Mouse (Mus musculus): ENCODE results near the gene Trappc12. TPM values are rescaled to one million over a fixed set of nuclear protein-coding genes. Genes with fewer than 3 reads are reported as not detected.

The Trappc12 gene
- polyA plus RNA-seq, 1 experiment from 2014 or later = 11.2 TPM

DNA sequence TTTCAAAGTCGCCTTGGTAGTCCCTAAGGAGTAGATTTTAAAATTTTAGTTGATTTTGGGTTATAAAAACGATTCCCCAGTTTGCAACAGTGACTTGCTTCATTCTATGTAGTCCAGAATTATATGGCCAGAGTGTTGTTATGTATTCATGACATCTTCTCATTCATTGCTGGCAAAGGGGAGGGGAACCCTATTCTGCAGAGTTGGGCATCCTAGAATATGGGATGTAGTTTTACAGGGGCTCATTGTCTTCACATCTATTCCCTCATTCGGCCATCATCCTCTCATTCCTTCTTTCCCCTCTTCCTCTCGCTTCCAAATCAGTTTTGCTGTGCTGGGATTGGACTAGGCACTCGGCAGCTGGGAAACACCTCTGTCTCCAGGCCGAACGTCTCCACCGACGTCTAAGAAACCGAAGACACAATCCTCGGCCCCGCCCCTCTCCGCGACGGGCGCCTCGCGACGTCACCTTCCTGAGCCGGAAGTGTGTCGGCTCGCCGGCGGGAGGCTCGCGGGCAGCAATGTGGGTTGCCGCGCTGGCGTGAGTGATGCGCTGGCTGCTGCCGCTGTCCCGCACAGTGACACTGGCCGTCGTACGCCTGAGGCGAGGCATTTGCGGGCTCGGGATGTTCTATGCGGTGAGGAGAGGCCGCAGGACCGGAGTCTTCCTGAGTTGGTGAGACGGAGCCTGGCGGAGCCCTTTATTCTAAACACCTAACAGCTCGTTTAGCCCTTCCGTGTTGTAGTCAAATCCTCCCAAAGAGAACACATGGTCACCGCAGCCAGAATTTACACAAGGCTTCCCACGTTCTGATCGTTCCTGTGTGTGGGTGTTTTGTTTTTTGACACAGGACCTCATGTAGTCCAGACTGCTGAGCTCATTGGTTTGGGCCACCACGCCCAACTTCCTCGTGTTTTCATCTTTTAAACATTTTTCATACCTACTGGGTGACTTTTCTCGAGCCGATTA, 100.8 kb downstream of the Trappc12 start, which contains the start of gene Rnaseh1:
Rnaseh1 (plus strand) TSS at position 462 of the 970 bp plus-strand sequence.
- H3K27ac ChIP-seq (ENCODE audit: low read depth) = peak within 1 kb of the TSS; percentile 71
- no peaks in the 10 kb centered on the region for H3K9me3 ChIP-seq (ENCODE audit: low read length)
- peak; percentile 94 for ATAC-seq
- TF ChIP-seq CTCF (IDR thresholded peaks at IDR 0.05; ENCODE audit: low read depth) (no peak), EP300 (IDR thresholded peaks at IDR 0.05; ENCODE audit: low read depth) (no peak)
- WGBS (ENCODE audit: insufficient replicate concordance) = 3% methylated on average over 52 of the region's 52 CpGs
- peak within 1 kb of the TSS; percentile 72 for H3K9ac ChIP-seq (replicated peaks)
- peak; percentile 92 for DNase-seq
- H3K4me2 ChIP-seq (ENCODE audit: low read depth, low read length) = peak within 1 kb of the TSS; percentile 71
- H3K4me1 ChIP-seq (ENCODE audit: insufficient read depth) = peaks cover 9% of the 10 kb centered on the region
- H3K36me3 ChIP-seq (replicated peaks; ENCODE audit: insufficient read depth, low read length) = peaks cover 13% of the 10 kb centered on the region
- no peaks in the 10 kb centered on the region for H3K27me3 ChIP-seq (ENCODE audit: insufficient read depth, low read length)
- H3K4me3 ChIP-seq (ENCODE audit: low read depth, low read length) = peak within 1 kb of the TSS; percentile 86

Small RNA genes lying within 50 kb of the gene (microRNA-seq; reads per million reads assigned to microRNA genes)
- gene Mir6937 = not detected

Other genes with a start within 250 kb of the Trappc12 start
- 0.07 TPM in 1 of 2 replicates, not detected in the other for gene Dcdc2c, start 198.1 kb downstream of the Trappc12 start, polyA plus RNA-seq (2015; fragmentation: Nextera tagmentation; extraction: Ambion mirVana)
- not detected in 2 replicates for gene Allc, start 167.9 kb downstream of the Trappc12 start, polyA plus RNA-seq (2015; fragmentation: Nextera tagmentation; extraction: Ambion mirVana)
- 37.9 and 41.0 TPM in 2 replicates for gene Colec11, start 127.1 kb downstream of the Trappc12 start, polyA plus RNA-seq (2015; fragmentation: Nextera tagmentation; extraction: Ambion mirVana)
- 493 and 504 TPM in 2 replicates for gene Rps7, start 114.5 kb downstream of the Trappc12 start, polyA plus RNA-seq (2015; fragmentation: Nextera tagmentation; extraction: Ambion mirVana)
- 9.6 and 10.4 TPM in 2 replicates for gene Rnaseh1, start 100.9 kb downstream of the Trappc12 start, polyA plus RNA-seq (2015; fragmentation: Nextera tagmentation; extraction: Ambion mirVana)
- 91.6 and 104 TPM in 2 replicates for gene Adi1, start 75.2 kb downstream of the Trappc12 start, polyA plus RNA-seq (2015; fragmentation: Nextera tagmentation; extraction: Ambion mirVana)
- 15.5 and 16.7 TPM in 2 replicates for gene Eipr1, start 1.3 kb upstream of the Trappc12 start, polyA plus RNA-seq (2015; fragmentation: Nextera tagmentation; extraction: Ambion mirVana)

Data from liver, postnatal 0 days (tissue).